Mouse (Mus musculus) hindbrain, embryonic 11.5 days (tissue): ENCODE measurements around the gene Casr. TPM values are rescaled to one million over a fixed set of nuclear protein-coding genes. Genes with fewer than 3 reads are reported as not detected.

Experiments
- ATAC-seq: fragments of 200-750 bp; cut with Nextera tagmentation; 2 replicates; pipeline ENCODE4 v1.8.0; 2017; ENCODE audit warnings: mild to moderate bottlenecking, moderate TSS enrichment, moderate library complexity; ENCODE audit not compliant: low FRiP score
- DNase-seq: peaks from one replicate; pipeline ENCODE4 v3.0.0-alpha.2; 2015; ENCODE audit warnings: low spot score
- H3K27ac ChIP-seq: fragments of 300-500 bp; sonication (generic); 2 replicates; pipeline ENCODE4 v1.5.1; 2014; ENCODE audit warnings: mild to moderate bottlenecking, low read depth, low read length
- H3K27me3 ChIP-seq: fragments of 300-500 bp; sonication (generic); 2 replicates; pipeline ENCODE4 v1.6.1; 2014; ENCODE audit warnings: mild to moderate bottlenecking, low read length, moderate library complexity, mixed read lengths; ENCODE audit not compliant: control insufficient read depth, insufficient read depth
- H3K36me3 ChIP-seq: fragments of 300-500 bp; sonication (generic); 2 replicates; pipeline ENCODE4 v1.6.1; 2014; ENCODE audit warnings: mild to moderate bottlenecking, low read length, moderate library complexity, mixed read lengths; ENCODE audit not compliant: control insufficient read depth, insufficient read depth
- H3K4me1 ChIP-seq: fragments of 300-500 bp; sonication (generic); replicated peaks from 2 replicates; pipeline ENCODE4 v1.6.1; 2014; ENCODE audit warnings: low read length, mixed read lengths; ENCODE audit not compliant: control insufficient read depth, insufficient read depth
- H3K4me2 ChIP-seq: fragments of 300-500 bp; sonication (generic); replicated peaks from 2 replicates; pipeline ENCODE4 v1.6.1; 2014; ENCODE audit warnings: mild to moderate bottlenecking, low read depth, low read length
- H3K4me3 ChIP-seq: fragments of 300-500 bp; sonication (generic); 2 replicates; pipeline ENCODE4 v1.5.1; 2014; ENCODE audit warnings: low read depth, low read length
- H3K9ac ChIP-seq: fragments of 300-500 bp; sonication (generic); 2 replicates; pipeline ENCODE4 v1.6.1; 2014; ENCODE audit warnings: low read depth, low read length
- H3K9me3 ChIP-seq: fragments of 300-500 bp; sonication (generic); 2 replicates; pipeline ENCODE4 v1.6.1; 2016; ENCODE audit warnings: low read length; ENCODE audit not compliant: control insufficient read depth
- WGBS: fragments of 180-500 bp; shearing (Covaris S2); extraction: QIAGEN DNeasy Blood & Tissue Kit; methylation state at CpG from one replicate; pipeline ENCODE4 v1.1.7; 2014; 5-methylcytosine and 5-hydroxymethylcytosine counted together
- polyA plus RNA-seq: library from polyadenylated mRNA; unstranded; fragments of >200 nt; fragmentation: Nextera tagmentation; extraction: Ambion mirVana; gene quantifications from 2 replicates; pipeline ENCODE4 v1.2.1, GENCODE M21; 2014

Casr gene
- polyA plus RNA-seq = not detected in 2 replicates

- Histone ChIP-seq H3K27me3 (peaks cover 6% of the 10 kb centered on the region), H3K27ac (no peak within 1 kb of the TSS), H3K4me2 (peak within 1 kb of the TSS; percentile 81), H3K9me3 (no peaks in the 10 kb centered on the region), H3K9ac (0 out of 2 replicates have a peak within 1 kb of the TSS, but pooled peaks have one; percentile 34), H3K4me3 (peak within 1 kb of the TSS; percentile 40), H3K4me1 (peaks cover 5% of the 10 kb centered on the region), H3K36me3 (no peaks in the 10 kb centered on the region)
- ATAC-seq (0 out of 2 replicates have a peak, but pooled peaks have one; percentile 49), DNase-seq (peak; percentile 42)
- WGBS = 3% methylated on average over 36 of the region's 36 CpGs
These were observed at the start of gene Casr for GRCm38 (mm10) chr16:36561386-36562338. TSS of gene Casr (minus strand) at chr16:36562141.

- H3K27me3 ChIP-seq = no peaks in the 10 kb centered on the region
- H3K4me3 ChIP-seq = no peak overlapping the region
- no peak overlapping the region for H3K27ac ChIP-seq
- WGBS = 68% methylated on average over 3 of the region's 3 CpGs
- H3K4me1 ChIP-seq = no peaks in the 10 kb centered on the region
- DNase-seq (no peak), ATAC-seq (no peak)
- no peak overlapping the region for H3K4me2 ChIP-seq
- no peaks in the 10 kb centered on the region for H3K36me3 ChIP-seq
- H3K9me3 ChIP-seq = no peaks in the 10 kb centered on the region
- no peak overlapping the region for H3K9ac ChIP-seq
These were observed 40.7 kb upstream of the Casr start for GRCm38 (mm10) chr16:36602632-36603031.

DNA sequence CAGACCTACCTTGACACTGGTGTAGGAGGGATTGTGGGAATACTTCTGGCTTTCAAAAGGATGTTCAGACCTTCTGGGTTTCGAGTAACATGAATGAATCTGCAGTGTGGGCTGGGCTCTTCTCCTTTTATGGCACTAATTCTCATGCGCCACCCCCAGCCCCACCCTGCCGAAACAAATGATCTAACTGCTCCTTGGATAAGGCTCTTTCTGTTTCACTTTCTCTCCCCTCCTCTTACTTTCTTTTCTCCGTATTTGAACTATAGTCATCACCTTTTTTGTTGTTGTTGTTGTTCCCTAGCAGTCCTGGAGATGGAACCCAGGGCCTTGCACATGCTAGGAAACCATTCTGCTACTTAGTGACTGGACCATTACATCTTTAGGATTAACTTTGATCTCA, 36.3 kb upstream of the Casr start:
- no peak for ATAC-seq
- H3K4me2 ChIP-seq = no peak overlapping the region
- WGBS = 81% methylated on average over 4 of the region's 4 CpGs
- H3K4me3 ChIP-seq = no peak overlapping the region
- H3K9me3 ChIP-seq = no peaks in the 10 kb centered on the region
- no peak overlapping the region for H3K27ac ChIP-seq
- no peak for DNase-seq
- H3K27me3 ChIP-seq = no peaks in the 10 kb centered on the region
- no peak overlapping the region for H3K9ac ChIP-seq
- H3K4me1 ChIP-seq = no peaks in the 10 kb centered on the region
- no peaks in the 10 kb centered on the region for H3K36me3 ChIP-seq

DNA sequence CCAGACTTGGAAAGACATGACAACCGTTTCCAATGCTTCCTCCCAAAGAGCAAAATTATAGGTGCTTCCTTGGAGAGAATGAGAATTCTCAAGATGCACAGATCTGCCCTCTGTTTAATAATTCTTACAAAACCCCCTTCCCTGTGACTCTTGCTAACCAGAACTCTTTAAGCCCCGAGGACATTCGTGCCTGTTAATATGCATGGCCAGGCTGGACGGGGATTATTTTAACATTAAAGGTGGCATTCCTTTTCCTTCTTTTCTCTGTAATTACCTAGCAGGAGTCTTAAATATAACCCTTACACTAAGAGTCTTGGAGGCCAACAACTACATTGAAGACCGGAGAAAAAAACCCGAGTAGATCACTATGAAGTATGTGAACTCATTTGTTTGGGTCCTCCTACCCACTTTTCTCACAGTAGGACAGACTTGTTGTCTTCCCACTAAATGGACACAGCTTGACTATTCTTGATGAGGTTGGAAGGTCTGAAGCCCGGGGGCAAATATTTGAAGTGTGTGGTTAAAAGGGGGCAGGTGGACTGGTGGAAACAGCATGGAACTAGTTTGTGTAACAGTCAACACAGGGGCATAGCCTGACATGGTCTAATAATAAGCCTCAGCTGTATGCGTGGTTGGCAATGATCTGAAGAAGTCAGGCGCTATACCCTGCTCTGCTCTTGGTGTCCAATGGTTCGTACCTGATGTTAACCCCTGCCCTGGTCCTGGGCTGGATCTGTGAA, 34.9 kb upstream of the Casr start:
- DNase-seq (no peak), ATAC-seq (no peak)
- no peaks in the 10 kb centered on the region for H3K4me1 ChIP-seq
- no peak overlapping the region for H3K4me3 ChIP-seq
- H3K9me3 ChIP-seq = no peaks in the 10 kb centered on the region
- H3K27ac ChIP-seq = no peak overlapping the region
- no peak overlapping the region for H3K9ac ChIP-seq
- no peaks in the 10 kb centered on the region for H3K36me3 ChIP-seq
- no peaks in the 10 kb centered on the region for H3K27me3 ChIP-seq
- WGBS = 90% methylated on average over 10 of the region's 10 CpGs
- H3K4me2 ChIP-seq = no peak overlapping the region

DNA sequence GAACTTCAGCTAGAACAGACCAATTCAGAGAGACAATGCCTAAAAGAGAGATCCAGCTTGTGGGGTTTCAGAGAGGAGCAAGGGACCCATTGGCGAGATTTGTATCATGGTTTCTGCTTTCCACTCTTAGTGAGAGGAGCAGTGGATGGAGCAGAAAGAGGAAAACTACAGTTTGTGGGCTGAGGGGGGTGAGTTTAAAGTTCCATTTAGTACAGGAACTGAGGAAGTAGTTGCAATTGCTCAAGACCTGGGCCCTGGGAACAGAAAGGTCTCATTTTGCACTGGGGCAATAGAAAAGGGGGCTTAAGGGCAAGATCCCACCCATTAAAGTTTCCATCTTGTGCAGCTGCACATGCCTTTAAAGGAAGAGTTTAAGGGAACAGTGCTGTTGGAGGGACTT, 28.0 kb upstream of the Casr start:
- H3K27me3 ChIP-seq = no peaks in the 10 kb centered on the region
- 87% methylated on average over 1 of the region's 1 CpGs for WGBS
- ATAC-seq (no peak), DNase-seq (no peak)
- H3K4me2 ChIP-seq = no peak overlapping the region
- no peaks in the 10 kb centered on the region for H3K4me1 ChIP-seq
- no peaks in the 10 kb centered on the region for H3K9me3 ChIP-seq
- no peak overlapping the region for H3K27ac ChIP-seq
- H3K4me3 ChIP-seq = no peak overlapping the region
- H3K36me3 ChIP-seq = no peaks in the 10 kb centered on the region
- H3K9ac ChIP-seq = no peak overlapping the region

DNA sequence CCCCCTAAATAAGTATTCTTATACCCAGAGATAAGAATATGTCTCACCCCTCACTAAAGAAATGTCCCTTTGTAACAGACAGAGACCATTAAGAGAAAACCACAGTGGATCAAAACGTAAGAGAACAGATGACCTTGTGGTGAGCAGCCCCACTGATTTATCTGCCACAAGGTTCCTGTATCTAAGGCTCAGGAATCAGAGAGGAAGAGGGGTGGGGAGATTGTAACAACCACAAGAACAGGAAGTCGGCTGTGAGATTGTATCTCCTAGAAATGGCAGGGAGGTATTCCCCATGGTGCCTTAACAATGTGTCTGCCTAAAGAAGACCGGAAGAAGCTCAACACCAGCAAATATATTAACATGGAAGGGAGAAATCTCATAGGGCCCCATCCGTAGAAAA, 26.0 kb upstream of the Casr start:
- H3K36me3 ChIP-seq = no peaks in the 10 kb centered on the region
- H3K27ac ChIP-seq = no peak overlapping the region
- H3K4me1 ChIP-seq = no peaks in the 10 kb centered on the region
- H3K4me2 ChIP-seq = no peak overlapping the region
- no peaks in the 10 kb centered on the region for H3K9me3 ChIP-seq
- ATAC-seq (no peak), DNase-seq (no peak)
- H3K4me3 ChIP-seq = no peak overlapping the region
- no peaks in the 10 kb centered on the region for H3K27me3 ChIP-seq
- WGBS = 76% methylated on average over 4 of the region's 4 CpGs
- no peak overlapping the region for H3K9ac ChIP-seq

GRCm38 (mm10) chr16:36582073-36582472, 20.1 kb upstream of the Casr start:
- DNase-seq = no peak
- Histone ChIP-seq H3K4me2 (no peak overlapping the region), H3K36me3 (no peaks in the 10 kb centered on the region), H3K9me3 (no peaks in the 10 kb centered on the region), H3K4me1 (no peaks in the 10 kb centered on the region), H3K9ac (no peak overlapping the region), H3K27ac (no peak overlapping the region), H3K27me3 (no peaks in the 10 kb centered on the region), H3K4me3 (no peak overlapping the region)
- no peak for ATAC-seq
- 32% methylated on average over 3 of the region's 3 CpGs for WGBS

GRCm38 (mm10) chr16:36571942-36572341, 10.0 kb upstream of the Casr start:
- Histone ChIP-seq H3K36me3 (no peaks in the 10 kb centered on the region), H3K9ac (no peak overlapping the region), H3K9me3 (no peaks in the 10 kb centered on the region), H3K4me2 (no peak overlapping the region), H3K4me3 (no peak overlapping the region), H3K27ac (no peak overlapping the region), H3K4me1 (no peaks in the 10 kb centered on the region), H3K27me3 (no peaks in the 10 kb centered on the region)
- ATAC-seq (no peak), DNase-seq (no peak)
- WGBS = 81% methylated on average over 8 of the region's 8 CpGs
